Mouse (Mus musculus) spleen, postnatal 14 days (tissue): ENCODE measurements at regions not wholly inside any gene's neighbourhood (a gene's known extent, or its start where the extent isn't known, plus 50 kb on each side); places are given as distances from the start of the nearest gene placed in this dataset.

Experiments
- DNase-seq, 2 experiments: peaks; one replicate each; pipeline ENCODE4 v3.0.0; 2021 to 2022; ENCODE audit warnings: low spot score in 2 of 2

DNA sequence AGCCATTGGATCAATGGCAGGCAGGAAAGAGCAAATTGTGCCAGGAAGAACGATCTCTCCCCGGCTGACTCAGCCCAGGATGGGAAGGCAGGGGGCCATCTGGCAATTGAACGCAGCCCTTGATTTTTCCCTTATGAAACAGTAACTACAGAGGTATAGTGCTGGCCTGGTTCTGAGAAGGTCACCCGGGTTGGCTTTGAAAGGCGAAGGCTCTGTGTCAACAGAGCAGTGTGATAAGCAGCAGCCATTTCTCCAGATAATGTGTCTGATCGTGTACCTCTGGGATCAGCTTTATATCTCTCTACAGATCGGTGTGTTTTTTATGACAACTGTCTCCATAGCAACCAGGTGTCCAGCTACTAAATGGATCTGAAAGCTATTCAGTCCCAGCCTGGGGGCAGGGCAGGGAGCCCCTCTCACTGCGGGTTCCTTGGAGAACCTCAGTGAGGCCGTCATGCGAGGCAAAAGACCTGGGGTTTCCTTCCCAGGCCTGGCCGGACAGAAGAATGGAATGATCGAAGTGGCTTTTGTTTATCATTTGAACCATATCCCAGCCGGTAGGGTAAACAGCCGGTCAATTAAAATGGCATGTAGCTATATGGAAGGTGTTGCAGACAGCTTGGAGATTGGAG, 67.8 kb upstream of the Irf2bp2 start:
- DNase-seq: no peak

GRCm38 (mm10) chr8:126660658-126661316, 67.0 kb upstream of the Irf2bp2 start:
- no peak for DNase-seq

GRCm38 (mm10) chr8:126659691-126660657, 66.2 kb upstream of the Irf2bp2 start:
- no peak for DNase-seq

DNA sequence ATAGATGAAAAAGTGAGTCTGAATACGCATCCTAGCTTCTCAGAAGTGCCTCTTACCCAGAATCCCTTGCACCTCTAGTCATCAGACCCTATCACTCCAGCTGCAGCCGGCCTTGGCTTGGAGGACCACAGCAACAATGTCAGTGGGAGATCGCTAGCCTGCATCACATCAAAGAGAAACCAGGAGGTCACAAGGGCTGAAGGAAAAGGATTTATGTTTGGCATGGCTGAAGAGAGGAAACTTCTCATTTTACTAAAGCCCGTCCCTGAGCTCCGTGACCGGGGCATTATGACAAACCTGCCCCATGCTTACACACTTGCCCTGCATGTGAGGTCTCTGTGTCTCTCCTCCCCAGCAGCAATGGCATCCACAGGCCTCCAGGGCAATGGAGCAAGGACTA, 63.8 kb upstream of the Irf2bp2 start:
- no peak for DNase-seq

DNA sequence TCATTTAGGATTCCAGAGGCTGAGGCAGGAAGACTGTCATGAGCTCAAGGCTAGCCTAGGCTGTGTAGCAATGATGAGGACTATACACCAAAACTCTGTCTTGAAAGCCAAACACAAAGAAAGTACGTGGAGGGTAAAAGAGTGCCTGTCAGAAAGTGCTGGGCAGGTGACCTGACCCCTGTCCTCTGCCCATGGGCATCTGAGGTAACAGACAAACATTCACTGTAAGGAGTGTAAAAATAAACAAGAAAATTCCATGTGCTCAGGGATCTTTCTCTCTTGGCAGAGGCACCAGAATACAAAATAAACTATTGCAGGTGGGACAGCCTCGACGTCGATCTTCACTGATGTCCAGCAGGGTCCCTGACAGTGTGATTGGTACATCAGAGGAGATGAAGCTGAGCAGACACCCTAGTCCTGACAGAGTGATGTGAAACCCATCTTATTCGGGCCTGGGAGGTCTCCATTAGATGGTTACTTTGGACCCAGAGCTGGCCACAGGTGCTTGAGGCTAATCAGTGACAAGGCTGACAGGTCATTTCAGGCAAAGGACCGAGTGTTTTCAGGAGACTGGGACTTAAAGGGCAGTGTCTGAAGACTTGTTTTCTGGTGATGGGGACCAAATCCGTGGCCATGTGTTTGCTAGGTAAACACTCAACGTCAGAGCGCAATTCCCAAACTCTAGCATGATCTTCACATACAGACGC, 62.9 kb upstream of the Irf2bp2 start:
- no peak for DNase-seq

GRCm38 (mm10) chr8:126655565-126655964, 61.8 kb upstream of the Irf2bp2 start:
- DNase-seq: no peak

GRCm38 (mm10) chr8:126654353-126654752, 60.6 kb upstream of the Irf2bp2 start:
- no peak for DNase-seq

DNA sequence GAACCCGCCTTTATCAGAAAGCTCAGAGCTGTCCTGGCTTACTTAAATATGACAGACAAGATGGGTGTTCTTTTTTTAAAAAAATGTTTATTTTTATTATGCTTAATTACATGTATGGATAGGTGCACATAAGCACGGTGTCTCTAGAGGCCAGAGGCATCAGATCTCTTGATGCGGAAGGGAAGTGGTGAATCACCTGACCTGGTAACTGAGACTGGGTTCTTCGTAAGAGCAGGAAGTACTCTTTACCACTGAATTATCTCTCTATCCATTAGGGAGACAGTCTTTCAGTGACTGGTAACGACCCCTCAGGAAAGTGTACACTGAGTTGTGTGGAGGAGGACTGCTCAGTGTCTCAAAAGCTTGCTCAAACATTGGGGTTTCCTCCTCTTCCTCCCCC, 58.4 kb upstream of the Irf2bp2 start:
- DNase-seq: no peak

GRCm38 (mm10) chr8:126650945-126651344, 57.2 kb upstream of the Irf2bp2 start:
- DNase-seq: no peak

DNA sequence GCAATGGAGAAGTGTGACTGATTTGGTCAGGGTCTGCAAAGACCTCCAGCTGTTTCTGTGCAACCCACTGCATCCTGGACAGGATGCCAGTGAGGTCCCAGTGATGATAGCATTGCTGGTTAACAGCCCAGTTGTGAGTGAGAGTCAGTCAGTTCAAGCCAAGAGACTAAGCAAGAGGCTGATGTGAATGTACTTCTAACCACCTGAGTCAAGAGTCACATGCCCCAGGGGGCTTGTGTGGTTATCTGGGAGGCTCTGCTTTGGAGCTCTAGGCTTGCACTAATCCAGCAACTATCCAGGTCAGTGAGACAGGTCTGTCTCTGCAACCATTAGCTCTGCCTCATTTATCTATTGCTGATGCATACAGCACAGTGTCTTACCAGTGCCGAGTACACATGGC, 55.5 kb upstream of the Irf2bp2 start:
- DNase-seq: no peak

- no peak for DNase-seq
Measured at GRCm38 (mm10) chr8:126647350-126647749, 53.6 kb upstream of the Irf2bp2 start.

GRCm38 (mm10) chr8:126646604-126647311, 53.0 kb upstream of the Irf2bp2 start:
- no peak for DNase-seq

GRCm38 (mm10) chr8:126644179-126644578, 50.4 kb upstream of the Irf2bp2 start:
- DNase-seq: no peak
